Mouse (Mus musculus) hindbrain, embryonic 10.5 days (tissue): ENCODE measurements around the gene Lpin2. TPM values are rescaled to one million over a fixed set of nuclear protein-coding genes. Genes with fewer than 3 reads are reported as not detected.
A peak's percentile ranks its signal among the peaks of the same experiment; 100 is the strongest.

Source experiments
- DNase-seq: peaks from one replicate; pipeline ENCODE4 v3.0.0-alpha.2; 2017; ENCODE audit warnings: low spot score
- H3K27ac ChIP-seq: fragments of 300-500 bp; sonication (generic); 2 replicates; pipeline ENCODE4 v1.5.1; 2016; ENCODE audit warnings: mild to moderate bottlenecking, moderate library complexity
- H3K27me3 ChIP-seq: fragments of 300-500 bp; sonication (generic); 2 replicates; pipeline ENCODE4 v1.6.1; 2016; ENCODE audit warnings: mild to moderate bottlenecking; ENCODE audit not compliant: poor library complexity, insufficient read depth, severe bottlenecking
- H3K36me3 ChIP-seq: fragments of 300-500 bp; sonication (generic); 2 replicates; pipeline ENCODE4 v1.6.1; 2016; ENCODE audit warnings: mild to moderate bottlenecking, moderate library complexity
- H3K4me1 ChIP-seq: fragments of 300-500 bp; sonication (generic); replicated peaks from 2 replicates; pipeline ENCODE4 v1.6.1; 2016; ENCODE audit warnings: mild to moderate bottlenecking
- H3K4me3 ChIP-seq: fragments of 300-500 bp; sonication (generic); 2 replicates; pipeline ENCODE4 v1.5.1; 2016; ENCODE audit warnings: mild to moderate bottlenecking, moderate library complexity
- H3K9me3 ChIP-seq: fragments of 300-500 bp; sonication (generic); 2 replicates; pipeline ENCODE4 v1.6.1; 2016; ENCODE audit warnings: mild to moderate bottlenecking, moderate library complexity
- WGBS: fragments of 180-500 bp; shearing (Covaris S2); methylation state at CpG from one replicate; pipeline ENCODE4 v1.1.7; 2016; 5-methylcytosine and 5-hydroxymethylcytosine counted together
- polyA plus RNA-seq: library from polyadenylated mRNA; unstranded; fragments of >200 nt; fragmentation: Nextera tagmentation; extraction: Ambion mirVana; gene quantifications from 2 replicates; pipeline ENCODE4 v1.2.1, GENCODE M21; 2016

Gene Lpin2
- polyA plus RNA-seq, 1 experiment from 2014 or later: 31.1 TPM

GRCm38 (mm10) chr17:71179551-71180309, 2.6 kb upstream of the Lpin2 start:
- peaks cover 23% of the 10 kb centered on the region for H3K4me1 ChIP-seq
- H3K36me3 ChIP-seq: no peaks in the 10 kb centered on the region
- WGBS: 88% methylated on average over 11 of the region's 11 CpGs
- no peak for DNase-seq
- no peak overlapping the region for H3K27ac ChIP-seq
- H3K27me3 ChIP-seq: peaks cover 16% of the 10 kb centered on the region
- H3K9me3 ChIP-seq: no peaks in the 10 kb centered on the region
- H3K4me3 ChIP-seq: no peak overlapping the region

- H3K36me3 ChIP-seq: no peaks in the 10 kb centered on the region
- H3K4me1 ChIP-seq: peaks cover 32% of the 10 kb centered on the region
- H3K27ac ChIP-seq: no peak overlapping the region
- H3K9me3 ChIP-seq: no peaks in the 10 kb centered on the region
- no peak overlapping the region for H3K4me3 ChIP-seq
- 95% methylated on average over 4 of the region's 4 CpGs for WGBS
- DNase-seq: no peak
- H3K27me3 ChIP-seq: peaks cover 16% of the 10 kb centered on the region
Observed at GRCm38 (mm10) chr17:71180601-71181000, 1.8 kb upstream of the Lpin2 start.

GRCm38 (mm10) chr17:71182871-71183656, 704 bp downstream of the Lpin2 start:
- Histone ChIP-seq H3K9me3 (no peaks in the 10 kb centered on the region), H3K27ac (peak overlapping the region; percentile 98), H3K4me3 (peak overlapping the region; percentile 82), H3K27me3 (peaks cover 16% of the 10 kb centered on the region), H3K4me1 (peaks cover 33% of the 10 kb centered on the region), H3K36me3 (no peaks in the 10 kb centered on the region)
- peak; percentile 92 for DNase-seq
- WGBS: under 1% methylated on average over 71 of the region's 71 CpGs

- Histone ChIP-seq H3K27ac (peak overlapping the region; percentile 98), H3K4me3 (peak overlapping the region; percentile 82), H3K27me3 (peaks cover 16% of the 10 kb centered on the region), H3K4me1 (peaks cover 30% of the 10 kb centered on the region), H3K36me3 (no peaks in the 10 kb centered on the region), H3K9me3 (no peaks in the 10 kb centered on the region)
- under 1% methylated on average over 79 of the region's 79 CpGs for WGBS
- DNase-seq: peak; percentile 60
Observed at GRCm38 (mm10) chr17:71183657-71184261, 1.4 kb downstream of the Lpin2 start.

- Histone ChIP-seq H3K27ac (peak overlapping the region; percentile 98), H3K4me3 (peak overlapping the region; percentile 82), H3K27me3 (peaks cover 16% of the 10 kb centered on the region), H3K4me1 (peaks cover 26% of the 10 kb centered on the region), H3K9me3 (no peaks in the 10 kb centered on the region), H3K36me3 (no peaks in the 10 kb centered on the region)
- WGBS: 20% methylated on average over 22 of the region's 22 CpGs
- peak; percentile 29 for DNase-seq
Observed at GRCm38 (mm10) chr17:71184356-71185111, 2.2 kb downstream of the Lpin2 start.

GRCm38 (mm10) chr17:71185368-71185767, 3.0 kb downstream of the Lpin2 start:
- peaks cover 16% of the 10 kb centered on the region for H3K27me3 ChIP-seq
- no peaks in the 10 kb centered on the region for H3K36me3 ChIP-seq
- no peaks in the 10 kb centered on the region for H3K9me3 ChIP-seq
- H3K4me3 ChIP-seq: peak overlapping the region; percentile 82
- peaks cover 26% of the 10 kb centered on the region for H3K4me1 ChIP-seq
- 72% methylated on average over 1 of the region's 1 CpGs for WGBS
- DNase-seq: no peak
- no peak overlapping the region for H3K27ac ChIP-seq

- Histone ChIP-seq H3K27ac (no peak overlapping the region), H3K9me3 (peaks cover 11% of the 10 kb centered on the region), H3K36me3 (0 out of 2 replicates have a peak, but pooled peaks cover 3% of the 10 kb centered on the region), H3K4me3 (no peak overlapping the region), H3K4me1 (peaks cover 1% of the 10 kb centered on the region), H3K27me3 (no peaks in the 10 kb centered on the region)
- 92% methylated on average over 7 of the region's 7 CpGs for WGBS
- no peak for DNase-seq
Observed at GRCm38 (mm10) chr17:71190589-71190988, 8.2 kb downstream of the Lpin2 start.

- Histone ChIP-seq H3K27me3 (no peaks in the 10 kb centered on the region), H3K9me3 (peaks cover 11% of the 10 kb centered on the region), H3K36me3 (0 out of 2 replicates have a peak, but pooled peaks cover 3% of the 10 kb centered on the region), H3K27ac (no peak overlapping the region), H3K4me1 (no peaks in the 10 kb centered on the region), H3K4me3 (no peak overlapping the region)
- DNase-seq: no peak
- WGBS: 99% methylated on average over 2 of the region's 2 CpGs
Observed at GRCm38 (mm10) chr17:71191063-71191462, 8.7 kb downstream of the Lpin2 start.

GRCm38 (mm10) chr17:71191651-71192419, 9.5 kb downstream of the Lpin2 start:
- DNase-seq: no peak
- 76% methylated on average over 8 of the region's 8 CpGs for WGBS
- Histone ChIP-seq H3K9me3 (peaks cover 11% of the 10 kb centered on the region), H3K27ac (no peak overlapping the region), H3K4me1 (no peaks in the 10 kb centered on the region), H3K36me3 (0 out of 2 replicates have a peak, but pooled peaks cover 3% of the 10 kb centered on the region), H3K4me3 (no peak overlapping the region), H3K27me3 (no peaks in the 10 kb centered on the region)

- no peaks in the 10 kb centered on the region for H3K27me3 ChIP-seq
- DNase-seq: no peak
- no peak overlapping the region for H3K4me3 ChIP-seq
- 96% methylated on average over 1 of the region's 1 CpGs for whole genome bisulfite sequencing
- H3K9me3 ChIP-seq: peaks cover 11% of the 10 kb centered on the region
- H3K36me3 ChIP-seq: 0 out of 2 replicates have a peak, but pooled peaks cover 3% of the 10 kb centered on the region
- no peak overlapping the region for H3K27ac ChIP-seq
- H3K4me1 ChIP-seq: no peaks in the 10 kb centered on the region
Observed at GRCm38 (mm10) chr17:71193019-71193418, 10.7 kb downstream of the Lpin2 start.

GRCm38 (mm10) chr17:71193485-71193884, 11.1 kb downstream of the Lpin2 start:
- WGBS: 86% methylated on average over 1 of the region's 1 CpGs
- H3K9me3 ChIP-seq: peaks cover 11% of the 10 kb centered on the region
- H3K27me3 ChIP-seq: no peaks in the 10 kb centered on the region
- no peak overlapping the region for H3K27ac ChIP-seq
- no peak overlapping the region for H3K4me3 ChIP-seq
- H3K36me3 ChIP-seq: 0 out of 2 replicates have a peak, but pooled peaks cover 3% of the 10 kb centered on the region
- no peak for DNase-seq
- H3K4me1 ChIP-seq: no peaks in the 10 kb centered on the region
